Mouse (Mus musculus) heart, postnatal 0 days (tissue): ENCODE results near the gene Lpar3. TPM values are rescaled to one million over a fixed set of nuclear protein-coding genes. Genes with fewer than 3 reads are reported as not detected.

Experiments used
- ATAC-seq: fragments of 200-750 bp; cut with Nextera tagmentation; 2 replicates; pipeline ENCODE4 v1.8.0; 2017; ENCODE audit warnings: low read depth, moderate number of reproducible peaks, moderate library complexity; ENCODE audit not compliant: insufficient read depth
- DNase-seq: peaks from one replicate; pipeline ENCODE4 v3.0.0-alpha.2; 2016; ENCODE audit warnings: low spot score
- H3K27ac ChIP-seq: fragments of 300-500 bp; sonication (generic); 2 replicates; pipeline ENCODE4 v1.5.1; 2014; ENCODE audit warnings: low read depth, mild to moderate bottlenecking
- H3K27me3 ChIP-seq: fragments of 300-500 bp; sonication (generic); 2 replicates; pipeline ENCODE4 v1.6.1; 2014; ENCODE audit warnings: low read length, mixed read lengths; ENCODE audit not compliant: control insufficient read depth, insufficient read depth
- H3K36me3 ChIP-seq: fragments of 300-500 bp; sonication (generic); replicated peaks from 2 replicates; pipeline ENCODE4 v1.6.1; 2014; ENCODE audit warnings: low read length, mixed read lengths; ENCODE audit not compliant: control insufficient read depth, insufficient read depth
- H3K4me1 ChIP-seq: fragments of 300-500 bp; sonication (generic); 2 replicates; pipeline ENCODE4 v1.6.1; 2014; ENCODE audit warnings: antibody characterized with exemption; ENCODE audit not compliant: control insufficient read depth, insufficient read depth
- H3K4me2 ChIP-seq: fragments of 300-500 bp; sonication (generic); 2 replicates; pipeline ENCODE4 v1.6.1; 2014; ENCODE audit warnings: low read depth, mild to moderate bottlenecking, low read length, moderate library complexity
- H3K4me3 ChIP-seq: fragments of 300-500 bp; sonication (generic); 2 replicates; pipeline ENCODE4 v1.5.1; 2014; ENCODE audit warnings: low read depth, low read length
- H3K9ac ChIP-seq: fragments of 300-500 bp; sonication (generic); replicated peaks from 2 replicates; pipeline ENCODE4 v1.6.1; 2014; ENCODE audit warnings: low read depth, low read length, mixed read lengths
- H3K9me3 ChIP-seq: fragments of 300-500 bp; sonication (generic); replicated peaks from 2 replicates; pipeline ENCODE4 v1.6.1; 2016; ENCODE audit warnings: low read length; ENCODE audit not compliant: control insufficient read depth
- CTCF ChIP-seq: IDR thresholded peaks from 2 replicates; pipeline ENCODE4 v1.5.1; 2016; ENCODE audit warnings: antibody characterized with exemption, control low read depth, low read depth
- EP300 ChIP-seq: IDR thresholded peaks from 2 replicates; pipeline ENCODE4 v1.6.1; 2016; ENCODE audit warnings: antibody characterized with exemption, low read depth
- WGBS: fragments of 180-500 bp; shearing (Covaris S2); extraction: QIAGEN DNeasy Blood & Tissue Kit; methylation state at CpG from one replicate; pipeline ENCODE4 v1.1.7; 2014; 5-methylcytosine and 5-hydroxymethylcytosine counted together
- polyA plus RNA-seq: library from polyadenylated mRNA; unstranded; fragments of >200 nt; fragmentation: Nextera tagmentation; extraction: Ambion mirVana; gene quantifications from 2 replicates; pipeline ENCODE4 v1.2.1, GENCODE M21; 2015
- total RNA-seq: library from RNA; depleted of rRNA; stranded (reverse); fragments of >200 nt; gene quantifications from 2 replicates; pipeline ENCODE4 v1.2.3, GENCODE M21; 2014; ENCODE audit warnings: low replicate concordance; rRNA removed

Gene Lpar3
- 38.9 and 54.8 TPM in 2 replicates for total RNA-seq
- polyA plus RNA-seq: 34.3 and 34.4 TPM in 2 replicates

- ATAC-seq: peak; percentile 97
- H3K27me3 ChIP-seq: 0 out of 2 replicates have a peak, but pooled peaks cover 6% of the 10 kb centered on the region
- H3K4me3 ChIP-seq: peak within 1 kb of the TSS; percentile 84
- H3K9me3 ChIP-seq: no peaks in the 10 kb centered on the region
- 2% methylated on average over 69 of the region's 73 CpGs for WGBS
- H3K27ac ChIP-seq: peak within 1 kb of the TSS; percentile 79
- peaks cover 18% of the 10 kb centered on the region; the same call in 1 of the 2 replicates for H3K4me1 ChIP-seq
- peak; percentile 75 for DNase-seq
- no peaks in the 10 kb centered on the region for H3K36me3 ChIP-seq
- peak within 1 kb of the TSS; percentile 64 for H3K9ac ChIP-seq
- TF ChIP-seq EP300 (no peak), CTCF (peak; percentile 74)
- peak within 1 kb of the TSS; percentile 79 for H3K4me2 ChIP-seq
Measured at GRCm38 (mm10) chr3:146220776-146221486, at the start of gene Lpar3. Lpar3 (plus strand) TSS chr3:146220963.

GRCm38 (mm10) chr3:146173030-146173429 lies 47.7 kb upstream of the Lpar3 start:
- no peak for TF ChIP-seq EP300
- TF ChIP-seq CTCF: no peak
- 60% methylated on average over 5 of the region's 5 CpGs for WGBS
- H3K27me3 ChIP-seq: no peaks in the 10 kb centered on the region
- no peaks in the 10 kb centered on the region for H3K36me3 ChIP-seq
- no peak overlapping the region for H3K27ac ChIP-seq
- DNase-seq: no peak
- no peak overlapping the region for H3K4me3 ChIP-seq
- H3K9me3 ChIP-seq: peaks cover 5% of the 10 kb centered on the region; the same call in 1 of the 2 replicates
- no peak for ATAC-seq
- no peaks in the 10 kb centered on the region for H3K4me1 ChIP-seq
- H3K9ac ChIP-seq: no peak overlapping the region
- H3K4me2 ChIP-seq: no peak overlapping the region

GRCm38 (mm10) chr3:146174215-146174614 lies 46.5 kb upstream of the Lpar3 start:
- no peak overlapping the region for H3K9ac ChIP-seq
- peaks cover 5% of the 10 kb centered on the region; the same call in 1 of the 2 replicates for H3K9me3 ChIP-seq
- H3K4me1 ChIP-seq: no peaks in the 10 kb centered on the region
- DNase-seq: no peak
- no peak for ATAC-seq
- WGBS: 84% methylated on average over 9 of the region's 9 CpGs
- no peak overlapping the region for H3K27ac ChIP-seq
- H3K4me2 ChIP-seq: no peak overlapping the region
- TF ChIP-seq CTCF: no peak
- no peak for TF ChIP-seq EP300
- no peak overlapping the region for H3K4me3 ChIP-seq
- no peaks in the 10 kb centered on the region for H3K36me3 ChIP-seq
- no peaks in the 10 kb centered on the region for H3K27me3 ChIP-seq

- Histone ChIP-seq H3K9ac (no peak overlapping the region), H3K27me3 (no peaks in the 10 kb centered on the region), H3K4me1 (no peaks in the 10 kb centered on the region), H3K27ac (no peak overlapping the region), H3K36me3 (no peaks in the 10 kb centered on the region), H3K9me3 (no peaks in the 10 kb centered on the region), H3K4me3 (no peak overlapping the region), H3K4me2 (0 out of 2 replicates have a peak overlapping the region, but pooled peaks have one; percentile 14)
- ATAC-seq: no peak
- DNase-seq: no peak
- WGBS: 54% methylated on average over 7 of the region's 7 CpGs
- TF ChIP-seq CTCF (no peak), EP300 (no peak)
Measured at GRCm38 (mm10) chr3:146177295-146177694, 43.5 kb upstream of the Lpar3 start.

GRCm38 (mm10) chr3:146177748-146178582 lies 42.8 kb upstream of the Lpar3 start:
- H3K4me3 ChIP-seq: peak overlapping the region; percentile 23; the same call in 1 of the 2 replicates
- 2% methylated on average over 16 of the region's 16 CpGs for WGBS
- peak; percentile 82 for DNase-seq
- peak; percentile 70 for ATAC-seq
- no peaks in the 10 kb centered on the region for H3K27me3 ChIP-seq
- no peaks in the 10 kb centered on the region for H3K4me1 ChIP-seq
- no peak overlapping the region for H3K9ac ChIP-seq
- H3K4me2 ChIP-seq: peak overlapping the region; percentile 54
- H3K27ac ChIP-seq: no peak overlapping the region
- H3K9me3 ChIP-seq: no peaks in the 10 kb centered on the region
- TF ChIP-seq EP300: no peak
- TF ChIP-seq CTCF: peak; percentile 69
- no peaks in the 10 kb centered on the region for H3K36me3 ChIP-seq
